Mouse (Mus musculus): ENCODE data around the gene 9130213A22Rik. TPM values are rescaled to one million over a fixed set of nuclear protein-coding genes. Genes with fewer than 3 reads are reported as not detected.

The 9130213A22Rik gene
- total RNA-seq, 2 experiments from 2014 or later, result 0.21 TPM; not detected in 1

DNA sequence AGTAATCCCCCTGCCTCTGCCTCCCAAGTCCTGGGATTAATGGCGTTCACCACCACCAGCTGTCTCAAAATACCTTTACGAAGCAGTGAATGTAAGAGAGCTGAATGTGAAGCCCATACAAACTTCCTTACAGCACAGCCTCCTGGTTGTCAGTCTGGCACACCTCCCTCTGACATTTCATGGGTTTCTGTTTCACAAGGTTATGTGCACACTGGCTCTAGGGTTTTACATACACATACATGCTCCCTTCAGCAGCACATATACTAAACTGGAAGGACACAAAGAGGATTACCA lies 47.7 kb downstream of the 9130213A22Rik start:
- no peak for DNase-seq

DNA sequence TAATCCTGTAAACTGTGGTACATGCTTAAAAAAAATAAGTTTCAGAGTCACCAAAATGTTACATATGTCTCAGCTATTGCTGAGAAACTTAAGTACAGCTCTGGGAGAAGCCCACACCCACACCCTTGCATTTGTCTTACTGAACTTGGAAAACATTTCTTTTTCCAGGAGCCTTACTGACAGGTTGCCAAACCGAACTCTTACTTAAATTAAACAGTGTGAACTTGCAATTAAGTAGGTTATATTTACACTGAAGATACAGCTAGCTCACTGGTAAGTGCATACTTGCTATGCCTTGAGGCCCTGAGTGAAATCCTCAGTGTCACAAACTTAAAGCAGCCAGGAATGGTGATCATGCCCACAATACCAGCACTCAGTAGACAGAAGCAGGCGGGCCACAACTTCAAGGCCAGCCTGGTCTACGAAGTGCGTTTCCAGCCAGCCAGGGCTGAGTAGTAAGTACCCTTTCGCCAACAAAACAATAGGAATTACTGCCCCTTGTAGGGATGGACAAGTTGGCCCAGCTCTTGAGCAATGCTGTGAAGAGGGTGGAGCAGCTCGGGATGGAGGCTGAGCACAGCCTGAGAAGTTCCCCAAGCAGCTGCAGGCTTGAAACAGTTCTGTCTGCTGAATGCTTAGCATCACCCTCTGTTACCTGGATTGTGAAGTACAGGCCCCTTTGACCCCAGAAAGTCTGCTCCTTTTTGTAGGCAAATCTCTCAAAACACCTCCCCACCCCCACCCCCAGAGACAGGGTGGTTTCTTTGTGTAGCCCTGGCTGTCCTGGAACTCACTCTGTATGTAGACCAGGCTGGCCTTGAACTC lies 48.2 kb downstream of the 9130213A22Rik start:
- no peak for DNase-seq

DNA sequence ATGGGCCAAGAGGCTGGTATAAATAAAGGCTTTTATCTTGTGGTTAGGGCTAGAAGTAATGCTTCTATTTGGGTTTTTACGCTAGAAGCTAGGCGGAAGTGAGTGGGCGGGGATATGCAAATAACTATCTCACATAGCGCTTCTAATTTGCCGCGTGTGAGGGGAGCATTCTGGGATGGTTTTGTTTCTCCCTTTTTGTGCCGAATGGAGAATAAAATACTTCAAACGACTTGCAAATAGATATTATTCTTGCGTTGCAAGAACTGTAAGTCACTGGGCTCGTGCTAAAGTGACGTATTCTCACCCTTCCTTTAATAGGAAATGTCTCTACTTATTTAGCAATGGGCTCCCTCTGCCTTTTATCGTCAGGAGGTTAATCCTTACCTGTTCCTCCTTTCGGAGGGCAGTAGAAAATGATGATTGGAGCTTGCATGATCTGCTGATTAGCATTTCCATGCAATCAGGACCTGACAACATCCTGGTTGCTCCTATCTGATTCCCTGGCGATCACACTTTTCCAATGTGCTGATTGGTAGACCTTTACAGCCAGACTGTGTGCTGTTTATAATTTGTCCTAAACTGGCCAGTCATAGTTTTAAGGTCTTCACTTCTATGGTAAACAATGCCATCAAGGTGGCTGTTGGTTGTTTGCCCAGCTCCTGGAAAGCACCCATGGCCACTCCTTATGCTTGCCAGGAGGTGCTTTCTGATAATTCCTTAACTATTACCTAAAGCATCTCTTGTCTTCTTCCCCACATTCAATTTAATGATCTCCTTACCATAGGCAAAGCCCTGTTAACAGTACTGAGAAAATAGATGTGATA lies 49.1 kb downstream of the 9130213A22Rik start:
- peak; percentile 77 for DNase-seq

DNA sequence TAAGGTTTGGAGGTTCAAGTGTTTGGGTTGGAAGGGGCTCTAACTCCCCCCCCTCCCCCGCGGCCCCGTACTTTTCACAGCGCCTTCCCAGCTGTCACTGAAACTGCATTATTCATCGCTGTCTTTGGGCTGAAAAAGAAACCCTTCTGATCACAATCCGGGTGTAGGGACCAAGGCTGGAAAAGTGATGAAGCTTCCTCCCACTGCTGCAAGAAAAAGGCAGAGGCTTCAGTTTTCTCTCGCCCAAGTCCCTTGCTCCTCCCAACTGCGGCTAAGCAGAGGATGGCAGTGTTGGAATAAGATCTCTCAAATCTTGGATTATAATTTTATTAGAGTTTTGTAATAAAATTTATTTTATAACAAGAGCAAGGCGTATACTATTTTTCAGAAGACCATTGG lies 49.7 kb downstream of the 9130213A22Rik start:
- DNase-seq, result no peak

DNA sequence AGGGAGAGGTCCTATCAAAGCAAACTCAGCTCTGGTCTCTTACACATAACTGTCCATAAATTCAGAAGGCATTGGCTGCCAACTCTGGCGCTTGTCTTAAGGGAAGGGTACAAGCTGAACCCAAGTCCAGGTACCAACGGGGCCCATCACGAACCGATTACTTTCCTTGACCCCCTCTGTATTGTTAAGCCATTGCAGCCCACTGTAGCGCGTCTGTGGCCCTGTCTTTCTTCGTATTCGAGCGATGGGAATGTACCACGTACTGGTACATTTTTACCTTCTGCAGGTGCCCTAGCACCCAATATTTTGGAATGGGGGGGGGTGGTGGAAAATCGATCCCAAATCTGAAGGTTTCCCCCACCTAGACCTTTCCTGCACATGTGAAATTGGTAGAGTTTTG lies 50.2 kb downstream of the 9130213A22Rik start:
- no peak for DNase-seq

DNA sequence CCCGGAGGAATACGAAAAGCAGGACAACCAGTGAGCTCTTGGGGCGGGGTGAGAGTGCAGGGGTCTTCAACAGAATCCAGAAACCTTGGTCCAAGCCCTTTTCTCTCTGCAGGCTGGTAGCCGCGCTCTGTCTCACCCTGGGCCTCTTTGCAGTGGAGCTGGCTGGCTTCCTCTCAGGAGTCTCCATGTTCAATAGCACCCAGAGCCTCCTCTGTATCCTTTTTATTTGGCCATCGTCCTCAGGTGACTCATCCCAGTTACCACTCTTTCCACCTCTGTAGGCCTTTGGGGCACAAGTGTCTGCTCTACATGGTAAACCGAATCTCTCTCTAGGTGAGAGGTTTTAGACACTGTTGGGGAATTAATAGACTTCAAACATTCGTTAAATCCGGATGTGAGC lies 51.1 kb downstream of the 9130213A22Rik start:
- no peak for DNase-seq

DNA sequence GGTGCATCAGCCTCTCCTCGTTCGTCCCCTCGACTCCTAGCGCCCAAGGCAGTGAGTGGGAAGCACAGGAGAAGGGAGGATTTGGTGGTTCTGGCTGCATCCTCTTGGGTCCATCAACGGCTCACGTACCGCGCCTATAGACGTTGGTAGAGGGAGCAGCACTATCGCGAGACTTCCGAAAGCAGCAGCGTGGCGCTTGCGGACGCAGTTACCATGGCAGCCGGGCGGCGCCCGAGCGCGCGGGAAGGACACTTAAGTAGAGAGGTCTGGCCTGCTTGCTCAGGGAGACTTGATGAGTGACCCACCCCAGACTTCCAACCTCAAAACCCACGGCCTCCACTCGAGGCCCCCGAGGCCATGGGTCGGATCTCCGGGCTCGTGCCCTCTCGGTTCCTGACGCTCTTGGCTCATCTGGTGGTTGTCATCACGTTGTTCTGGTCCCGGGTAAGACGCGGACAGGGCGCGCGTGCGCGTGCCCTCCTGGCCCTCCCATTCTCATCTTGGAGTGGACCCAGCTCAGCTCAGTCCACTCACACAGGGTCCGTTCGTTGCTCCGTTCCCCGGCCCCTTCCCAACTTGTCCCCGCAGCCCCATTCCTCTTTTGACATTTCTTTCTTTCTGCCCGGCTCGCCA lies 51.7 kb downstream of the 9130213A22Rik start, which contains the start of gene Tmem107:
Tmem107 (plus strand) TSS at position 217 of the 633 bp plus-strand sequence.
- DNase-seq, result peak; percentile 93

DNA sequence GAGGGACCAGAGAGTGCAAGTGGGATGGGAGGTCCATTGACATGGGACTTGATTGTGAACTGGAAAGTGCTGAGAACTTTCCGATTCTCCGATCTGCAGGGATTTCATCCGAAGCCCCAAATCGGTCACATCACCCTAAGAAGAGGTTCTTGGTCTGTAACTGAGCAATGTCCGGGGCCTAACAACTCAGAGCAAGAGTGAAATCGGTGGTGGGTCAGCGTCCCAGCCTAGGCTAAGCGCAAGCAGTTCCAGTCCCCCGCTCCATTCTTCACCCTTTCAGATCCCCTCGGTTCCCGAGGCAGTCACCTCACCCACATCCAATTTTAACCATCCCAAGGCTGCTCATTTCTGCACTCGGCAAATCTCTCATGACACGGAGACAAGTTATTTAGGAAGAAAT lies 52.3 kb downstream of the 9130213A22Rik start:
- no peak for DNase-seq

Other genes with a start within 250 kb of the 9130213A22Rik start
- gene Rnf222, start 234.0 kb downstream of the 9130213A22Rik start, total RNA-seq (2021), result not detected
- 100 to 1,000 TPM; 573 to 637 TPM for gene Rpl26, start 221.0 kb downstream of the 9130213A22Rik start, total RNA-seq (2021)
- gene Odf4, start 195.5 kb downstream of the 9130213A22Rik start, total RNA-seq (2021), result not detected
- 1 to 10 TPM; 8.4 to 9.6 TPM for gene Arhgef15, start 165.1 kb downstream of the 9130213A22Rik start, total RNA-seq (2021)
- 1 to 10 TPM; 3.8 to 4.6 TPM for gene Slc25a35, start 154.5 kb downstream of the 9130213A22Rik start, total RNA-seq (2021)
- gene Rangrf, start 147.4 kb downstream of the 9130213A22Rik start, total RNA-seq (2021), result 10 to 100 TPM; 59.6 to 60.4 TPM
- gene Pfas, start 114.1 kb downstream of the 9130213A22Rik start, total RNA-seq (2021), result 1 to 10 TPM; 6.7 to 7.0 TPM
- 10 to 100 TPM in 1 of 2 experiments, 1 to 10 TPM in 1; 8.9 to 10.9 TPM for gene Ctc1, start 106.7 kb downstream of the 9130213A22Rik start, total RNA-seq (2021)
- under 1 TPM; 0.54 to 0.88 TPM for gene Aurkb, start 76.9 kb downstream of the 9130213A22Rik start, total RNA-seq (2021)
- 10 to 100 TPM; 15.5 to 15.9 TPM for gene Borcs6, start 62.9 kb downstream of the 9130213A22Rik start, total RNA-seq (2021)
- 1 to 10 TPM; 3.9 to 4.1 TPM for gene Tmem107, start 51.8 kb downstream of the 9130213A22Rik start, total RNA-seq (2021)
- 10 to 100 TPM; 34.9 to 35.2 TPM for gene Vamp2, start 34.1 kb downstream of the 9130213A22Rik start, total RNA-seq (2021)
- 10 to 100 TPM; 21.0 to 50.8 TPM for gene Per1, start 27.4 kb downstream of the 9130213A22Rik start, total RNA-seq (2021)
- not detected for gene Hes7, start 2.2 kb downstream of the 9130213A22Rik start, total RNA-seq (2021)
- not detected for gene Aloxe3, start 3.3 kb upstream of the 9130213A22Rik start, total RNA-seq (2021)
- under 1 TPM in 1 of 2 experiments, not detected in 1; 0.18 TPM for gene Alox12b, start 34.4 kb upstream of the 9130213A22Rik start, total RNA-seq (2021)
- gene Alox8, start 75.3 kb upstream of the 9130213A22Rik start, total RNA-seq (2021), result not detected
- not detected for gene Gucy2e, start 114.4 kb upstream of the 9130213A22Rik start, total RNA-seq (2021)
- 1 to 10 TPM; 1.2 to 2.5 TPM for gene Cntrob, start 201.2 kb upstream of the 9130213A22Rik start, total RNA-seq (2021)
- gene Trappc1, start 201.4 kb upstream of the 9130213A22Rik start, total RNA-seq (2021), result 10 to 100 TPM; 39.6 to 48.3 TPM
- gene Kcnab3, start 203.7 kb upstream of the 9130213A22Rik start, total RNA-seq (2021), result under 1 TPM in 1 of 2 experiments, not detected in 1; 0.13 TPM
- under 1 TPM in 1 of 2 experiments, not detected in 1; 0.35 TPM for gene Rnf227, start 217.9 kb upstream of the 9130213A22Rik start, total RNA-seq (2021)
- 10 to 100 TPM; 12.0 to 13.9 TPM for gene Chd3, start 246.8 kb upstream of the 9130213A22Rik start, total RNA-seq (2021)